Mouse (Mus musculus) v-Abl transformed pro-B cells (cell line): ENCODE data around the gene Cfap73.

Source experiments
- in situ Hi-C, 2 experiments: fragments of 400-800 bp; cut with MboI; formaldehyde crosslinking; loops; one replicate each; pipeline ENCODE4 v1.15.1; 2025; ENCODE audit not compliant: unreplicated experiment in 2 of 2

The Cfap73 gene

DNA sequence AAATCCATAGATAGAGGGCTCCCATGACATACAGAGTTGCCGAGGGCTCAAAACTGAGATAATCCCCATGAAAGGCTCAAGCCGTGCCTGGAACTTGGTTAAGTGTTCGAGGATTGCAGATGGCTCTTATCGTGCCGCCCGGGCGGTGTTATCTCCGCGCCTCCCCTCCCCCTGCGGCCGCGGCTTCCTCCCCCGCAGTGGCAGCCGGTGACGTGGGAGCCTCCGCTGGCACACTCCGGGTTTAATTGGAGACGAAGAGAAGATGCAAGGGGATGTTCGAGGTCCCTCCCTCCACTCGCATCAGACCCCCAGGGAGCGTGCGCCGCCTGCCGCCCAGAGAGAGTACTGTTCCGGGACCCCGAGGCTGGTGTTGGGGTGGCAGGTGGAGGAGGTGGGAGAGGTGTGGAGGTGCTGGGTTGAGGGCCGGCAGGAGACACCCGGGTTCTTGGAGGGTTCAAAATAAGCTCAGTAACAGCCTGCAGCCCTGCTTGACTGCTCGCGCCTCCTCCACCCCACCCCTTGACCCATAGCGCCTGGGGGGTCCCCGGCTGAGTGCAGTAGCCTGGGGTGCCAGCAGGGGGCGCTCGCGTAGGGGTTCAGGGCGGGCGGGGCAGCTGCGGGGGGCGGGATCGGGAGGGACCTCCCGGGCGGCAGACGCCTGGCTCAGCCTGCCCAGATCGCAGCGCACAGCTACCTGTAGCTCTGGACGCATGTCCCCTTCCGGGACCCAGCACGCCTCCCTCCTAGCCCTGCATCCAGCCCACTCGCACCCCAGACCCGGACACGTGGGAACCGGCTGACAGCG, 14.7 kb upstream of the Cfap73 start, which contains the start of gene Rasal1:
Gene Rasal1 (plus strand): TSS at position 244 of the 805 bp plus-strand sequence.
- in situ Hi-C loops: no loop called here

DNA sequence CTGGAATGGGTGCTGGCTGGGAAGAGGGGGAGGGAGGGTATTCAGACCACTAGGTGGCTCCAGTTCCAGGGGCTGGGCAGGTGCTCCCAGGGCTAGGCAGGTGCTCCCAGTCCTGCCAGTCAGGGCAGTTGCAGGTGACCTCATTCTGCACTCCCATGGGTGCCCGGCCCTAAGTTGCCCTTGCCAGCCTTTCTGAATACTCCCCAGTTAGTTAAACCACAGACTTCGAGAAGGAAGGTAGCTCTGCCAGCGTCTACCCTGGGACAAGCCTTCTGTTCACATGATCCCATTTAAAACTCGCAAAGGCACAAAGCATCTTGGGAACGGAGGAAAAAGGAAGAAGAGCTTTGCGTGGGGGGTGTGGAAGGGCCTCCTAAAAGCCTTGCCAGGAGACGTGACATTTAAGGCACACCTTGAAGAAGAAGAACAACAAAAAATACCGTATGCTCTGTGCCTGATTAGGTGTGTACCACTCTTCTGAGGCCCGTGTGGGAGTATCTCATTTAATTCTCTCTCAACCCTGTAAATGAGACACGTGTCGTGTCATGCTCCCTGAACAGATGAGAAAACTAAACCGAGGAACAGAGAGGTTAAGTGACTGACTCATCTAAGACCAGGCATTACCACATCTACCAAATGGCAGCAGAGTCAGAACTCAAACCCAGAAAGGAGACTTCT, 13.9 kb upstream of the Cfap73 start:
- in situ Hi-C loops: no loop called here

DNA sequence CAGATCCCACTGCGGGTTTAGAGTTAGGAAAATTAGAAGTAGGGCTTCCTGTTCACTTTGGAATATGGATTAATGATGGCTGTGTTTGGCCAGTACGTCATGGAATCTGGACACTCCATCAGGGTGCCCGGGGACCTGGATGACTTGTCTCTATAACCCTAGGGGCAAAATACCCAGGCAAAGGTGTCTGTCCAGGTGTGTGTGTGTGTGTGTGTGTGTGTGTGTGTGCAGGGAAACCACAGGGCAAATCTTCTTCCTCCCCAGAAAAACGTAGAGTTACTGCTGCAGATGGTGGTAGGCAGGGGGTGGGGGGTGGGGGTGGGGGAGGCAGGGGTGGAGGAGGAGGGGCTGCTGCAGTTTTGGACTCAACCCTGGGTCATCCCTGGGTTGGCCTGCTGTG, 13.3 kb upstream of the Cfap73 start:
- in situ Hi-C loops: no loop called here

DNA sequence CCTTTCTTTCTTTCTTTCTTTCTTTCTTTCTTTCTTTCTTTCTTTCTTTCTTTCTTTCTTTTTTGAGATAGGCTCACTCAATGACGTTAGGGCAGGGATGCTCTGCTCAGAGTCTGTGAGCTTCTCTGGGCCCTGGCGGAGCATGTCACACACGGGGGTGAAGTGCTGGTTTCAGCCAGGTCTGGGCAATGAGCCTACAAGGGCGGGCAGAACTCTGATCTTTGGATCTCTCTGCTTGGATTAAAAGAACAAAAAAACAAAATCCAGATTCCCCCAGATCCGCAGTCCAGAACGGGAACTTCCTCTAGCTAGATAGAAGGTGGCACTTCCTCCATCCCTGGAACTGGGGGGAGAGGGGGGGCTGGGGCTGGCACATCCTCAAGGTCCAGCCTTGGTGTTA, 11.8 kb upstream of the Cfap73 start:
- in situ Hi-C loops: no loop called here

DNA sequence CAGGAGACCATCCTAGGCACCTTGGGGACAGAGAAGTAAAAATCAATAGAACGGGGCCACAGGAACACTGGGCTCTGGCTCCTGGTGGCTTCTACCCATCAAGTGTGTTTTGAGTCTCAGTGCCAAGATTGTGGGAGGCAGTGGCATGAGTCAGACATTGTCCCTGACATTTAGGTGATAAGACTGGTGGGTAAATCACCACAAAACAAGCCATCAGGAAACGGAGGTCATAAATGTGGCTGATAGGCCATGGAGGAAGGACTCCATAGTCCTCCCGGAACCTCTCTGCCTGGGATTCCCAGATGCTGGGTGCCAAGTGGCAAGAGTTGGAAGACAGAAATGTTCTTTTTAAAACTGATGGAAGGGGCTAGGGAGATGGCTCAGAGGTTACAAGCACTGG, 10.2 kb upstream of the Cfap73 start:
- in situ Hi-C loops: no loop called here

DNA sequence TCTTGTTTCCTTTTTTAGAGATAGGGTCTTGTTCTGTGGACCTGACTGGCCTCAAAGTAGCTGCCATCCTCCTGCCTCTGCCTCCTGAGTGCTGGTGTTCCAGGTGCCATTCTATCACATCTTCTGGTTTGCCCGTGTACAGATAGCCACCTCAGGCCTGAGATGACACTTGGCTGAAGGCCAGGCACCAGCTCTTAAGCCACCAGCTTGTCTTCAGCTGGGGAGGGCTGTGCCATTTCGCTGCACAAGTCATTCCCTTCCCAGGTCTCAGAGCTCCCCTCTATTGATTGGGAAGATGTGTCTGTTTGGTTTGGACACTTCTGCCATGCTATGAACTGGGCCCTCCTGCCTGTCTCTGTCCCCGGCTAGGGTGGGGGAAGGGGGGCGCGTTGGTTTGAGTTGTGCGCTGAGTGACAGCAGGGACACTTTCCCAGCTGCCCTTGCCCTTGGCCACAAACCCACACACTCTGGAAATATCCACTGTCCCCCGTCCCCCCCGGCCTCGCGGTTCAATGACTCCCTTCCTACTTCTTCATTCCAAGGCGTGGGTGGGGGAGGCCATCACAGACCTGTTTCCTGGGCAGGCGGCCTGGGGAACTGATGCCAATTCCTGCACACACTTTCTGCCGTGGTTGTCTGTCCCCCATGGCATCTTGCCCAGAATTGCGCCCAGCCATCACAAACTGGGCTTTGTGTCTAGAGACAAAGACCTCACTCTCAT, 9.5 kb upstream of the Cfap73 start:
- in situ Hi-C loops: no loop called here

DNA sequence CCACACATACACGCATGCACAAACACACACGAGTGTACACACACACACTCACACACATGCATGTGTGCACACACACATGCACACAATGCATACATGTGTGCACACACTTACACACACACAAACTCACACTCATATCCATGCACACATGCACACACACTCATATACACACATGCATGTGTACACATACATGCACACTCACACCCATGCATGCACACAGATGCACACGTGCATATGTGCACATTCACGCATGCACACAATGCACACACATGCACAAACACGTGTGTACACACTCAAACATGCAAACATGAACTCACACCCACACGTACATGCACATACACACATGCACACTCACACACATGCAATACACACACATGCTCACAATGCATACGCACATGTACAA, 6.1 kb upstream of the Cfap73 start:
- in situ Hi-C loops: no loop called here

DNA sequence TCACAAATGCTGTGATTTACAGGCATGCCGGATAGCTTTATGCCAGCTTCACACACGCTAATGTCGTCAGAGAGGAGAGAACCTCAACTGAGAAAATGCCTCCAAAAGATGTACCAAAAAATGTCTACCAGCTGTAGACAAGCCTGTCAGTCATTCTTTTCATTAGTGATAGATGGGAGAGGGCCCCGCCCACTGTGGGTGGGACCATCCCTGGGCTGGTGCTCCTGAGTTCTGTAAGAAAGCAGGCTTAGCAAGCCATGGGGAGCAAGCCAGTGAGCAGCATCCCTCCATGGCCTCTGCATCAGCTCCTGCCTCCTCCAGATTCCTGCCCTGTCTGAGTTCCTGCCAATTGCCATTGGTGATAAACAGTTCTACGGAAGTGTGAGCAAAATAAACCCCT, 1.6 kb upstream of the Cfap73 start:
- in situ Hi-C loops: no loop called here

DNA sequence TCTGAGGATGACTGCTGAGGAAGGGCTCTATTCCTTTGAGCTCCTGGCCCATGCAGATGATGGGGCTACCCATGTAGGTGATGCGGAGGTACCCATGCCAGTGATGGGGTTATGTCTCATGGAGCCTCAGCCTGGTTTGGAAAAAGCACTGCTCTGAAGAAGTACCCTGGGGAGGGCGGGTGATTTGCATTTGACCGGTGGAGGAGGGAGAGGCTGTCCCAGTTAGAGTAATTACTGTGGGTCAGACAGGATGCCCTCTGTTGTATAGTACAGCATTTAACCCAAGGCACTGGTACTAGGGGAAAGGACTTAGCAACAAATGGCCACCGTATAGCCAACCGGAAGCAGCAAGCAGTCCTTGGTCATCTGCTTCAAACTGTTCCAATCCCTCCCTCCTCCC, 825 bp upstream of the Cfap73 start:
- in situ Hi-C loops: no loop called here

DNA sequence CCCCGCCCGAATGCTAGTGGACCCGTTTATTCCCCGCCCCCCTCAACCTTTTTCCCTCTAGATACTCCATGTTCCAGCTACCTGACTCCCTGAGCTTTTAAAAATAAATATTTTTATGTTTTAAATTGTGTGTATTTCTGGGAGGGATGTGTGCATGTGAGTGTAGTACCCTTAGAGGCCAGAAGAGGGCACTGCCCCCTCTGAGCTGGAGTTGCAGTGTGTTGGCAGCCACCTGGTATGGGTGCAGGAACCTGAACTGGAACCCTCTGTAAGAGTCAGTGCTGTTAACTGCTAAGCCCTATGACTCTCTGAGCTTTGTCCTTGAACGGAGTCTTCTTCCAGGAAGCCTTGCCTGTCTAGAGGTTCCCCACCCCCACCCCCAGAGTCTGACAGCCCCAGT, 2.1 kb downstream of the Cfap73 start:
- in situ Hi-C loops: no loop called here

DNA sequence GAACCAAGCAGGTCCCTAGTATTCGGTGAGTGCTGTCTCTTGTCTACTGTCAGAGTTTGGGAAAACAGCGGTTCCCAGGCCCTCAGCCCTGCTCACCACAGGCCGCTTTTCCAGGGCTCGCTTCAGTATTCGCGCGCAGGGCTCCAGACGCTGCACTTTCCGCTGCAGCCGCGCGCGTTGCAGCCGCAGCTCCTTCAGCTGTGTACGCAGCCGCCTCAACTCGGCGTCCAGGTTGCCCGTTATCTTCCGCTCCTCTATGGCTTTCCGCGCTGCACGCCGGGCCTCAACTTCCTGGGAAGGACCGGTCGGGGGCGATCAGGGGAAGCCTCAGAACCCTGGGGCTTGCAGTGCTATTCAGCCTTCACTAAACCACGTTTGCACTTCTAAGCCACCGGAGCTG, 2.9 kb downstream of the Cfap73 start:
- in situ Hi-C loops: no loop called here

DNA sequence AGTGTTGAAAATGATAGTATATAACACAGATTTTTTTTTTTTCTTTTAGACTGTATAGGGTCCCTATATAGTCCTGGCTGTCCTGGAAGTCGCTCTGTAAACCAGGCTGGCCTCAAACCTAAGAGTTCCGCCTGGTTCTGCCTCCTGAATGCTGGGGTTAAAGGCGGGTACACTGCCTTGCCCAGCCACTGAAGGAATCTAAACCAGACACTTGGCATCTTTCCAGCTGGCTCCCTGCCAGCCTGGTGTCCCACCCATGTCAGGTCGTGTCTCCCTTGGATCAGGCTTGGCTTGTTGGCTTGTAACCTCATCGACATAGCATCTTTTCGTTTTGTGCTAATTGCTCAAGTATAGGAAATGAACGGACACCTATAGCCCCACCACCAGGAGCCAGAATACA, 5.4 kb downstream of the Cfap73 start:
- in situ Hi-C loops: no loop called here

DNA sequence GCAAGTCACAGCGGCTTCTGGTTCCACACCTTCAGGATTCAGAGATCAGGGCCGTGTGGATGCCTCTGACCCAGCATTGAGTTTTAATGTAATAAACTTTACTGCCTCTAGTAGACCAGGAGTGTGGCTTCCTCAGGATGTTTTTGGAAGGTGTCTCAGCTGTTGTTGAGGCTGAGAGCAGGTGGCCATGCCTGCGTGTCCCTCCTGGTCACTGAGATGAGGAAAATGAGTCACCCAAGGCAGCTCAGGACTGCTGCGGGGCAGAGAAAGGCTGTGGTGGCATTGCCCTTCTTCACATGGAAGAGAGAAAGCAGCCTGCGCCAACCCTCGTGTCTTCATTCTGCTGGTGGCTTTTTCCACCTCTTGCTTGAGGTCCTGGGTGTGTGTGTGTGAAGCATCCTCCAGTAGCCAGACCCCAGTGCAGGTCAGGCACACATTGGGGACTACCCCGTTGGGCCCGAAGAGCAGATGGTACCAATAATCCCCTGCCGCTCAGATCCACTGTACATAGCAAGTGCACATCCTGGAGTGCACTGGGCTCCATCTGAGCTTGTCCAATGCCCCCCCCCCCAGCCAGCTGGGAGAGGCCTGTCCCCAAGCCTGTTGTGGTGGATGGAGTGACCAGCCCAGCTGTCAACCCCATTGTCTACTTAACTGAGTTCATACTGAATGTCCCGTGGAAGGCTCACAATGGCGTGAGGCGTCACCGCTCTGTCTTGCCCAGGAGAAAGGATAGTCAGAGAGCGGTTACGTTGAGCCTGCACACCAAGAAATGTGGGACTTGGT, 6.3 kb downstream of the Cfap73 start:
- in situ Hi-C loops: no loop called here

DNA sequence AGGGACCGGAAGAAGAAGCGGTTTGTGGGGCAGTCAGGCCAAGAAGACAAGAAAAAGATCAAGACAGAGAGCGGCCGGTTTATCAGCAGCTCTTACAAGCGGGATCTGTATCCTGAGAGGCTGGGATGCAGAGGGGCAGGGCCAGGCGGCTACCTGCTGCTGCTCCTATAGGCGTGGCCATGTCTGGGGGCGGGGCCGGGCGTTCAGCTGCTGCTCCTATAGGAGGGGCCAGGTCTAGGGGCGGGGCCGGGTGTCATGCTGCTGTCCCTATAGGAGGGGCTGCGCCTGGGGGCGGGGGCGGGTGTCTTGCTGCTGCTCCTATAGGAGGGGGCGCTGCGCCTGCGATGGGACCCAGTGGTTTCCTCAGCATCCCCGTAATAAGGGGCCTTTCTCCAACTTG, 7.6 kb downstream of the Cfap73 start:
- in situ Hi-C loops: no loop called here

DNA sequence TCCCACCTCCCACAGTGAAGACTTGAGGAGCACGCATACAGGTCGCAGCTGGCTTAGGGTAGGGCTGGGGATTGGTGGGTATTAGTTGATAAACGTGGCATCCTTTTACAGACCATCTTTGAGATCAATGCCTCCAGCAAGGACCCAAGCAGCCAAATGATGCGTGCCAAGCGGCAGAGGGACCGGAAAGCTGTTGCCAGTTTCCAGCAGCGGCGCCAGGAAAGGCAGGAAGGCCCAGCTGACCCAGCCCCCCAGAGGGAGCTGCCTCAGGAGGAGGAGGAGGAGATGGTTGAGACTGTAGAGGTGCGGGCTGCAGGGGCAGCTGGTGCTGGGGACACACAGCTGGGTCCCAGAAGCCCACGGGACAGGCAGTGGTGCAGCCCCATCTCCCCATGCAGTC, 9.6 kb downstream of the Cfap73 start:
- in situ Hi-C loops: loop anchor here in 1 of 2 experiments (25.0 kb wide), 1 partner anchor 487 kb away; no protein-coding TSS in a partner anchor

DNA sequence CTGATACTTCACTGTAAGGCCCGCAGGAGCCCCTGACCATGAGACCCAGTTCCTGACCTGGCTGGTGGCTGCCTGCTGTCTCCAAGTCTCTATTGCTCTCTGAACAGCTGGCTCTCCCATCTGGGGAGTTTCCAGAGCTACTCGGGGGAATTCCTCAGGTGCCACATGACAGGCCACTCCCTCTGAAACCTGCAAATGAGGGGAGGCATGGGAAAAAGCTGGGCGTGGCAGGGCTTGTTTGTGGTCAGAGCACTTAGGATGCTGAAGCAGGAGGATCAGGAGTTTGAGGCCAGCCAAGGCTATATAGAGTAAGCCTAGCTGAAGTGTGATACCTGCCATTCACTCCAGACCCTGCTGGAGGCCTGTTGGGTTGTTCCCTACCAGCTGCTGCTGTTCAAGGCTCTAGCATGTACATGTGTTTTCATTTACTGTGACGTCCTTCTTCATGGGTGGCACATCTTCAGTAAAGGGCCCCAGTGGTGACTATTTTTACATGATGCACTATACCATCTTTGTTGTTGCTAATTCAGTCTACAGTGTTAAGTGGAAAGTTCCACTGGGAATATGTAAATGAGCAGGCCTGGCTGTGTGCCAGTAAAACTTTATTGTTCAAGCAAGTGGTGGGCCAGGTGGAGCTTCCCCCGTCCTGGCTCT, 11.7 kb downstream of the Cfap73 start:
- in situ Hi-C loops: loop anchor here in 1 of 2 experiments (25.0 kb wide), 1 partner anchor 485 kb away; no protein-coding TSS in a partner anchor

DNA sequence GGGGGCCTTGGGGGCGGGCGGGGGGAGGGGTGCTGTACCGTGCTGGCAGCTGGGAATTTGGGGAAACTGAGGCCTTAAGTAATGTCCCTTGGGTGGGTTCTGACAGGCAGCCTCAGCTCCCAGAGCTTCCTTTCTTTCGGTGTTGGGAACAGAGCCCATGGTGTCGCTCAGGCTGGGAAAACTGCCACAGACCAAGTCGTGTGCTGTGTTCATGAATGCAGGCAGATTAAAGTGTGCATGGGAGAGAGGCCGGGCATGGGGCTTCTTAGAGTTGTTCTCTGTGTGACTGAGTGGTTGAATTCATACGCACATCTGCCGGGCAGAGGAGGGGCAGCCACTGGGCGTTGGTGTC, 12.2 kb downstream of the Cfap73 start:
- in situ Hi-C loops: loop anchor here in 1 of 2 experiments (25.0 kb wide), 1 partner anchor 485 kb away; no protein-coding TSS in a partner anchor

DNA sequence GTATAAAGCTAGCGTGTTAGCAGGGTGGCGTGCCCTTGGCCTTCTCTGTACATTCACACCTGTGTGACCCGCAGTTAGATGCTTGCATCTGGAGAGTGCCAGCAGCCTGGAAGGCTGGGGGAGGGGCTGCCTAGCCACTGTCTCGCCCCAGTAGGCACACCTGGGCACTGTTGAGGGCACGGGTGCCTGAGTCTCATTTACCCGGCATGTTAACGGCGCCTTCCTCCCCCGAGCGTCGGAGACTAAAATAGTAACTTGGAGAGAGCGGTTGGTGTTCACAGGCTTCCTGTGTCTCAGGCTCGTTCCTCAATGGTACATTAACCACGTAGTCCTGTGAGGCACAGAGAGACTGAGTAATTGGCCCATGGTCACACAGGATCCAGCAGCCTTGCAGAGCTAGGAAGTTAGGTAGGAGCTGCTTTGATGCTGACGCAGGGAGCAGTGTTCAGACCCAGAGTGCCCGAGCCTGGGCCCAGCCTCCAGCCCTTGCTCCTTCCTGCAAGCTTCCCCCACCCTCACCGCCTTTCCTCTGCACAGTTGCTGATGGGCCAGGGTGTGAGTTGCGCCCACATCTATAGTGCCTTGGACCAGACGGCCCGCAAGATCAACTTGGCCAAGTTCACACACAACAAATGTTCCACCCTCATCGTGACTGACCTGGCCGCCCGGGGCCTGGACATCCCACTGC, 12.8 kb downstream of the Cfap73 start:
- in situ Hi-C loops: loop anchor here in 1 of 2 experiments (25.0 kb wide), 1 partner anchor 484 kb away; no protein-coding TSS in a partner anchor

DNA sequence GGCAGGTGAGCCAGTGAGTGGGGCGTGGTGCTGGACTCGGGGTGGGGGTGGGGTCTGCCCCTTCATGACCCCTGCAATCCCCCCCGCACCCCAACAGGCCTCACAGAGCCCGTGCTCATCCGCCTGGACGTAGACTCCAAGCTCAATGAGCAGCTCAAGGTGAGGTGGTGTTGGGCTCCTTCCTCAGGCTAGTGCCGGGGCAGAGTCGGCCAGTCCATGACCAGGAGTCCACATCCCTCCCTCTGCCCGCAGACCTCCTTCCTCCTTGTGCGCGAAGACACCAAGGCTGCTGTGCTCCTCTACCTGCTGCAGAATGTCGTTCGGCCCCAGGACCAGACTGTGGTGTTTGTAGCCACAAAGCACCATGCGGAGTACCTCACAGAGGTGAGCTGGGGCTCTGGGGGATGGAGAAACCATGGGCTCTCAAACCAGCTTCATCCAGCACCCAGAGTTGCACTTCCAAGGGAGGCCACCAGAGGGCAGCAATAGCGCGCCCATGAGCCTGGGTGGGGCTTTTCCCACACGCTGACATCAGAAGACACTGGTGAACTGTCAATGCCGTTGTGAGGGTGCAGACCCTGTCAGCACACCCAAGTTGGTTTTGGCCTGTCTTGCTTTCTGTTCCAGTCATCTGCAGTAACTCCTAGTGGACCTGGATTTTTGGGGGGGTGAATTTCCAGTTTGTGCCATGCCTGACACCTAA, 13.5 kb downstream of the Cfap73 start:
- in situ Hi-C loops: loop anchor here in 1 of 2 experiments (25.0 kb wide), 1 partner anchor 483 kb away; no protein-coding TSS in a partner anchor
